Mouse (Mus musculus) liver, postnatal 0 days (tissue): ENCODE data around the gene Tnpo1.

Experiments
- CTCF ChIP-seq: sonication (generic); IDR thresholded peaks from 2 replicates; pipeline ENCODE4 v1.5.1; 2016; ENCODE audit warnings: antibody characterized with exemption, low read depth
- EP300 ChIP-seq: IDR thresholded peaks from 2 replicates; pipeline ENCODE4 v1.6.1; 2016; ENCODE audit warnings: antibody characterized with exemption, low read depth, mild to moderate bottlenecking

DNA sequence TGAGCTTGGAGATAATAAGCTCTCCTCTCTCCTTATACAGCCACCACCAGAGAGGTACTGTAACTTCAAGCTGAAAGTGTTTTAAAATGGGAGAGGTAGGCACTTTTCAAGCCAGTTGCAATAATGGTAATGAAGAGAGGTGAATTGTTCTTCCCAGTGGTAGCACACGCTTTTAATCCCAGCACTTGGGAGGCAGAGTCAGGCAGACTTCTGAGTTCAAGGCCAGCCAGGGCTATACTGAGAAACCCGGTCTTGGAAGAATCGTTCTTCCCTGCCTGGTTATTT lies 716 bp upstream of the Tnpo1 start:
- TF ChIP-seq EP300 (no peak), CTCF (no peak)
